Mouse (Mus musculus) lung, postnatal 0 days (tissue): ENCODE data around the gene Sf3b5.

ENCODE experiments used
- CTCF ChIP-seq: IDR thresholded peaks from 2 replicates; pipeline ENCODE4 v1.5.1; 2016; ENCODE audit warnings: antibody characterized with exemption, mild to moderate bottlenecking
- EP300 ChIP-seq: IDR thresholded peaks from 2 replicates; pipeline ENCODE4 v1.6.1; 2016; ENCODE audit warnings: antibody characterized with exemption, mild to moderate bottlenecking, control low read depth

- no peak for TF ChIP-seq CTCF
- TF ChIP-seq EP300, result no peak
These were observed 17.0 kb downstream of the Sf3b5 start for GRCm38 (mm10) chr10:13022103-13022502.
